Mouse (Mus musculus) cortical plate, adult 2 months (tissue): ENCODE results near the gene Clk1. TPM values are rescaled to one million over a fixed set of nuclear protein-coding genes. Genes with fewer than 3 reads are reported as not detected.
"Not testable (repeated sequence)": the region's sequence is repeated elsewhere in the genome, so short reads cannot be mapped to it uniquely, and the experiment has no call there.

ENCODE experiments used
- H3K27ac ChIP-seq: fragments of 200-500 bp; 2 replicates; pipeline ENCODE4 v1.5.1; 2012; ENCODE audit warnings: low read length, control low read depth, inconsistent platforms; ENCODE audit not compliant: insufficient read depth
- H3K4me1 ChIP-seq: fragments of 200-500 bp; 2 replicates; pipeline ENCODE4 v1.6.1; 2011; ENCODE audit warnings: low read length; ENCODE audit not compliant: control insufficient read depth, insufficient read depth
- H3K4me3 ChIP-seq: fragments of 200-500 bp; 2 replicates; pipeline ENCODE4 v1.5.1; 2011; ENCODE audit warnings: mild to moderate bottlenecking, low read length, control low read depth; ENCODE audit not compliant: insufficient read depth
- CTCF ChIP-seq: fragments of 200-500 bp; IDR thresholded peaks from 2 replicates; pipeline ENCODE4 v1.5.1; 2011; ENCODE audit warnings: mild to moderate bottlenecking, control low read depth, low read length; ENCODE audit not compliant: insufficient read depth; ENCODE audit errors: extremely low read depth
- POLR2A ChIP-seq: fragments of 200-500 bp; IDR thresholded peaks from 2 replicates; pipeline ENCODE4 v1.6.1; 2011; ENCODE audit warnings: mild to moderate bottlenecking, low read length, control low read depth; ENCODE audit not compliant: insufficient read depth; ENCODE audit errors: extremely low read depth
- polyA plus RNA-seq: library from polyadenylated mRNA; depleted of rRNA; stranded (reverse); fragments of >200 nt; gene quantifications from 2 replicates; pipeline ENCODE4 v1.2.3, GENCODE M21; 2012

The Clk1 gene
- polyA plus RNA-seq, 1 experiment, result 258 TPM

DNA sequence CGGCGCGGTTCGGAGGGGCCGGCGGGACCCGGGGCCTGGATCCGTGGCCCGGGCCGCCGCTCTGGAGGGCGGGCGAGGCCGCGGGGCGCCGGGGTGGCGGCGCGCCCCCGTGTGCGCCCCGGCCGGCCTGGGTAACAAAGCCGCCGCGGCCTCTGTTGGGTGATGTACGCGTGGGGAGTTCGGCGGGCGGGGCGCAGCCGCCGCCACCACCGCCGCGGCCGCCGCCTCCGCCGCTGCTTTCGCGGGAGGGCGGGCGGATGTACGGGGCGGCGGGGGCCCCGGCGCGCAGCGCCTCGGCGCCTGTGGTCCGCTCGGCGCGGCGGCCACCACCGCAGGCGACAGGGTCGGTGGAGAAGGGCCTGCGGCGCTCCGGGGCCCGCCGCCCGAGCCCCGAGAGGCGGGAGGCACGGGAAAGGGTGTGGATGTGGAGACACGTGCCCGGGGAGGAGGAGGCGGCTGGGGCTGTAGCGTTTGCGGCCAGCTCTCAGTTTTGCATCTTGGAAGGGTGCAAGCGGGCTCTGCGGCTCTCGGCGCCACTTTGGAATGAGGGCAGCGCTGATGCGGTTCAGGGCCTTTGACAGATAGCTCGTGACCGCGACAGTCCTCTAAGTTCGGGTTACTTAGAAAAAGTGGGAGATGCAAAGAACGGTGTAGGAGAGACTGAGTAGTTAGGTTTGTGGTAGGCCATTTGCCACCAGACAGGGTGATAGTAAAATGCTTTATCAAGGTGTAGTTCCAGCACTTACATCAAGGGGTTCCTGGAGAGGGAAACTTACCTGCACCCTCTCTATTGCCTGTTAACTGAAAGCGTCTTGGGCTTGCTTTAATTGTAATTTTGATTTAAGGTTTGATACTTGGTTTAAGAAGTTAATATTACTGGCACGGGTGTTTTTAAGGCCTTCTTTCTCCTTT is 30.3 kb downstream of the Clk1 start:
- TF ChIP-seq POLR2A (no peak), CTCF (no peak)
- Histone ChIP-seq H3K27ac (peak overlapping the region; percentile 100; the same call in 1 of the 2 replicates), H3K4me1 (no peaks in the 10 kb centered on the region), H3K4me3 (peak overlapping the region; percentile 97)

DNA sequence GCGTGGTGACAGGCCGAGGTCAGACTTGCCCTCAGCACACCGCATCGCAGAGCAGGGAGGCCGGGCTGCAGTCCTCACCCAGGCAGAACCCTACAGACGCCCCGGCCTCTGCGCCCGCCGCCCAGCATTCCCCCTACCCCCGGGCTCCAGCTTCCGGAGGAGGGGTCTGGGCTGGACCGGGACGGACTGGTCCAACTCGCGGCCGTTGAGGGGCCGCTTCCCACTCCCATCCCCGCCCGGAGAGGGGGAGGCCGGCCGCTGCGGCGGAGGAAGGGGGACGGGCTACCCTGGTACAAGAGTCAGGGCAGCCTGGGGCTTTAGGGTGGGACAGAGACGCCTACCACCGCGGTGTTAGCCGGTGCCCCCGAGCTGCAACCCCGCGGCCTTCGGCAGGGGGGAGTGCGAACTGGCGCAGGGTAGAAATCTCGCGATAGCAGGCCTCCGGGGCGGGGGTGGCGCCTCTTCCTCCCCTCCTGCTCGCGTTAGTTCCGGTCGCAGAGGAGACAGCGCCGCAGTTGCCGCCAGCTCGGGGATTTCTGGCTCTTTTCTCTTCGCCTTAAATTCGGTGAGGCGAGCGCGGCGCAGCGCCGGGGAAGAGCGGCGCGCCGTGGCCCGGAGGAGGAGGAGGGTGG is 31.1 kb downstream of the Clk1 start, which contains the start of gene Bzw1:
Bzw1 (plus strand) TSS at position 247 of the 632 bp plus-strand sequence.
- H3K27ac ChIP-seq, result peak within 1 kb of the TSS; percentile 100
- H3K4me3 ChIP-seq, result peak within 1 kb of the TSS; percentile 97
- H3K4me1 ChIP-seq, result no peaks in the 10 kb centered on the region
- TF ChIP-seq CTCF (no peak), POLR2A (peak; percentile 84)

DNA sequence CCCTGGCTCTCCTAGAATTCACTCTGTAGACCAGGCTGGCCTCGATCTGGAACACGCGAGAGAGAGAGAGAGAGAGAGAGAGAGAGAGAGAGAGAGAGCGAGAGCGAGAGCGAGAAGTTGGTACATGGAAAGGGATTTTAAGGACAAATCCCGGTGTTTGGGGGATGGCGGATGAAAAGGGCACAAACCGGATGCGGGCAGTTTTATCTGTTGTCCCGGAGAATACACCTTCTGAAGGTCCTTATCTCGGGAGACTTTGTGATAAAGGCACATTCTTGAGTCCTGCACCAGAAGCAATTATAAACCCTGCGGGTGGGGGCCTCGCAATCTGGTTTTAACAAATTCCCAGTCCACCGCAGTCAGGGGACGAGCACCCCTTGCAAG is 31.6 kb downstream of the Clk1 start:
- H3K27ac ChIP-seq, result peak overlapping the region; percentile 100
- no peak for TF ChIP-seq CTCF
- peak overlapping the region; percentile 97 for H3K4me3 ChIP-seq
- no peaks in the 10 kb centered on the region for H3K4me1 ChIP-seq

DNA sequence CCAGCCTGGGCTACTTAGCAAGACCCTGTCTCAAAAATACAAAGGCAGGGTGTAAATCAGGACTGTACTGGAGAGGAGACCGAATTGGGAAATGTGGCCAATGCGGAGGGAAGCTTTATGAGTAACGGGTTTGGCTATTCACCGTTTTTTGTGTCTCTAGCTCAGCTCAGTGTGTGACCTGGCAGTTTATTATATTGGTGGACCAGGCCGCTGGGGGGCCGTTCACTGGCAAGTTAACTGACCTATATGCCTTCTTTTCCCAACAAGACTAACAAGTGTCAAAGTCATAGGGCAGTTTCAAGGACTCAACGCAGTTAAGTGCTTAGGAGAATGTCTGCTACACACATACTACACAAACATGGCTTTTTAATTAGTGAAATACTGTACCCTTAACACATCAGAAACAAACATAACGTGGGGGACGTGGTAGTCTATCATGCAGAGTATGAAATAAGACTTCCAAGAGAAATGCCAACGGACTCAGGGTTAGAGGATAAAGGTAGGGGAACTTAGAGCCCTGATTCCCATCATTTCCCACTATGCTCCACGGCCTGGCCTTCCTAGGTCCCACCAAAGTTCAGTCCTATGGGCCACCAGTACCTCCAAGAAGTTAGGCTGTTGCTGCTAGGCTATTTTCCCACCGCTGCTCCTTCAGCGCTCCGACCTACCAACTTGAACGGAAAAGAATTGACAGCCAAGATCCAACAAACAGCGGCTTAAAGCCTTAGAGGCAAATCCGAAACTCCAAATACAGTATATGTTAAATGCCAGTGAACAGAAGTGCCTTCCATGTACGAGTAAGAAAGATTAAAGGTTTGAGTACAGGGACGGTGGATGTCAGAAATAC is 32.2 kb downstream of the Clk1 start:
- TF ChIP-seq CTCF, result no peak
- TF ChIP-seq POLR2A, result no peak
- Histone ChIP-seq H3K4me1 (no peaks in the 10 kb centered on the region), H3K27ac (no peak overlapping the region), H3K4me3 (peak overlapping the region; percentile 97)

DNA sequence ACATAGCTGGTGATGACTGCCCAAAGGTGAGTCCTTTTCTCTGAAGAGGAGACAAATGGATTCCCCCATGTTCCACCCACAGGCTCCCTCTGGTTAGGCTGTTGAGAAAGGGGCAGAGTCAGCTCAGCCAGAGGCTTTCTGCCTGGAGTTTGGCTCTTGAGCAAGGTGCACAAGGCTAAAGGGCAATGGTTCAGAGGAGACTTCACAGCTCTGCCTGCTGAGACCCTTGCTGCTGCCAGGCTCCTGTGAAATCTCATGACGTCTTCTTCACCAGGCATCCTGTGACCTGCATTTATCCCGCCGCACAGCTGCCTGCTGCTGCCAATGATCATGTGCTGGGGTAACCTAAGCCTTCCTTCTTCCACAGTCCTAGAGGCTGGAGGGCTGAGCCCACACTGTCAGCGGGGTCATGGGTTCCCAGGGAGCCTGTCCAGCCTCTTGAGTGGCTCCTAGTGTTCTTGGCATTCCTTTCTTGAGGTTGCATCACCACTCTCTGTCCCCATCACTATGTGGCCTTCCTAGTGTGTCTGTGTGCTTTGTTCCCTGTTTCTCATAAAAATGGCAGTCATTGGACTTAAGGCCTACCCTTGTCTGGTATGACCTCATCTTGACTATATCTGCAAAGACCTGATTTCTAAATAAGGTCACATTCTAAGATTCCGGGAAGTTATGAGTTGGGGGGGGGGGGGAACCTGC is 41.1 kb downstream of the Clk1 start:
- Histone ChIP-seq H3K27ac (no peak overlapping the region), H3K4me3 (no peak overlapping the region), H3K4me1 (no peaks in the 10 kb centered on the region)
- TF ChIP-seq CTCF, result no peak
- no peak for TF ChIP-seq POLR2A

DNA sequence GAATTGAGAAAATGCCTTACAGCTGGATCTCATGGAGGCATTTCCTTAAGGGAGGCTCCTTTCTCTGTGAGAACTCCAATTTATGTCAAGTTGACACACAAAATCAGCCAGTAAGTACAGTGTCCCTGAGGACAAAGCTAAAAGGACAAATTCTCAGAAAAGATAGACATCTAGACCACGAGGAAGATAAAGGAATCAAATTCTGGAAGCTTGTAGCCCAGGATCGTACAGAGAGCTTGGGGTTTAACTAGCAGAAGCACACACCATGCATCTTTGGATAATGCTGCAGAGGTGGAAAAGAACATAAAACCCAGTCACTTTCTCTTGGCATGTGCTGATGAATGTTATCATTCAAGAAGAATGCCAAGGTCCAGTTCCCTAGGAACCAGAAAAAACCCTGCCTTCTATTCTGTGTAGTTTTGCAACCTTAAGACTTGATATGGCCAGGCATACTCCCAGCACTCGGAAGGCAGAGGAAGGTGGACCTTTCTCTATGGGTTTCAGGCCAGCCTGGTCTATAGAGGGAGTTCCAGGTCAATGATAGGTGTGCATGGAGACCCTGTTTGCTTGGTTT is 48.2 kb downstream of the Clk1 start:
- Histone ChIP-seq H3K27ac (no peak overlapping the region), H3K4me1 (no peaks in the 10 kb centered on the region), H3K4me3 (no peak overlapping the region)
- TF ChIP-seq CTCF (no peak), POLR2A (no peak)

DNA sequence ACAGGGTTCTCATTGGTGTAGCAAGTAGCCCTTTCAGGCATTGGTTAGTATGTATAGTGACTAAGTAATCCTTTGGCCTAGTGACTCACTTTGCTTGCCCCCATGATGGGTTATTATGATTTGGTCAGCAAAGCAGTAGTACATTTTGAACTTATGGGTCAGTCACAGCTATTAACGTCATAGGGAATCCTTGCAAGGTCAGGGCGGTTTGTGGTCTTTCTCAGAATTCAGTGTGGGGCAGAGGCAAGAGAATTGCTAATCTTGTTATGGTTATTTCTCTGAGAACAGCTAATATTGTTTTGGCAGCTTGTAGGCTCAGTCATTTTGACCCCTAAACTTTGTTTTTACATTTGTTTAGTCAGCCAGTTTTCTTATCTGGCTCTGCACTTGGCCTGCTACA is 49.6 kb downstream of the Clk1 start:
- H3K4me1 ChIP-seq, H3K4me3 ChIP-seq, H3K27ac ChIP-seq: not testable (repeated sequence)

DNA sequence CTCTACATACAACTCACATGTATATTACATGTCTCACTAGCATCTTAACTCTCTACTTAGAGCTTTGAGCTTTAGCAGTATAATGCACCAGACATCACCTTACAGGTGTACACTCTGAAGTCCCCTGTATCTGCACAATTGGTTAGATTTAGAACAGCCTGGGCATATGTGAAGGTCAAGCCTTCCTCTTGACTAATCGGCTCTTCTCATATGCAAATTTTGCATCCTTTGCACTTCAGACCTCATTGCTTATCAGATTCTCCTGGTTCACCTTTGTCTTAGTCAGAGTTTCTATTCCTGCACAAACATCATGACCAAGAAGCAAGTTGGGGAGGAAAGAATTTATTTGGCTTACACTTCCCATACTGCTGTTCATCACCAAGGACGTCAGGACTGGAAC is 54.1 kb downstream of the Clk1 start:
- no peak for TF ChIP-seq CTCF
- TF ChIP-seq POLR2A, result no peak
- Histone ChIP-seq H3K27ac (no peak overlapping the region), H3K4me1 (no peaks in the 10 kb centered on the region), H3K4me3 (no peak overlapping the region)
